Mouse (Mus musculus) A20 (cell line): ENCODE measurements around the gene Axin1.
A peak's percentile ranks its signal among the peaks of the same experiment; 100 is the strongest.

Experiments used
- DNase-seq: peaks from one replicate; pipeline ENCODE4 v3.0.0-alpha.2; 2011; ENCODE audit warnings: low read depth, low spot score

Gene Axin1

DNA sequence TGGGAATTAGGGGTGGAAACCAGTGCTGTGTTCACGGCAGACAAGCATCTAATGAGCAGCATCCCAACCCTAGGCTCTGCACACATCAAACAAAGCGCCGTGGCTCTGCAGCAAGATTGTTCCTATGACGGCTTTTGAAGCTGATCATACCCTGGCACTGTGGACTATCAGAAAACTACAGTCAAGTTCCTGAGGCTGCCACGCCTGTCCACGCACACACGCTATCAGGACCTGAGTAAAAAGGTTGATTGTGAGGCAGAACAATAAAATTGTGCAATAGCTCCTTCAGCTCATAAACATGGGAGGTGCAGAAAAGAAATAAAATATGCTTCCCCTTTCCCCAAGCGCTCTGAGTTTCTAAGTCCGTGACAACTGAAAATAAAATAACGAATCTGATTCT lies 99.2 kb downstream of the Axin1 start:
- DNase-seq, result no peak

DNA sequence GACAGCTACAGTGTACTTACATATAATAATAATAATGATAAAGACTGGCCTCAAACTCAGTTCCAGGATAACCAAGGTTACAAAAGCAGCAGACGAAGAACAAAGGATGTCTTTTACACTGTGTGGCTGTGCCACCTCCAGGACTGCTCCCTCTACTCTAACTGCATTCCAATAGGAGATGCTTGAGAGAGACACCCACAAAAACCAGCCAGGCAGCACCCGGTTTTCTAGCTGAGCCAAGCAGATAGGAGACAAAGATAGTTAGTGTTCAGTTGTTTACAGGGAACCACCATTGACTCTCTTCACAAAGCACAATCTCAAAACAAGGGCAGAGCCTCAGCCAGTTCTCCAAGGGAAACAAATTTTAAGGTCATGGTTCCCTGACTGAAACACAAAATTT lies 101.1 kb downstream of the Axin1 start:
- no peak for DNase-seq

DNA sequence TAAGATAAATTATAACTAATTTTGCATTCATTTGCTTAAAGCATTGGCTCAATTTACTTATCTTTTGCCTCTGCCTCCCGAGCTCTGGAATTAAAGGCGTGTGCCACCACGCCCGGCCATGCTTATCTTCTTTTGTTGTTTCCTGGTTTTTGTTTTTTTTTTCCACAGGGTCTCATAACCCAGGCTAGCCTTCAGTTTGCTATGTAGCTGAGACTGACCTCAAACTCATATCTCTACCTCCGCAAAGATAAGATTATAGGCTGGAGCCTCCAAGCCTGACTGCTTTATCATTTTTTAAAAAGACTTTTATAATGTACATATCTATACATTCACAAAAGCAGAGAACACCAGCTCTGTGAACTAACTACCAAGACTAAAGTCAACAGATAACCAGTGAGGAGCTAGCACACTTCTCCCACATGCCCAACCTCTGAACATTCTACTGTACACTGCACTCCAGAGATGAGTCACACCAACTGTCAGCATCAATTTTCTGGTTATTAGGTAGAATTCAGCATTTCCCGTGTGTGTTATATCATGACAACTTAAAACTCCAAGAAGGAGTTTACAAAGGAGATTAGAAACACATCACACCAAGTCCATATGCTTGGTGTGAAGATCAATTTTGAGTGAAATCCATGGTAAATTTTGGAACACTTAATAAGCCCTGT lies 101.8 kb downstream of the Axin1 start:
- no peak for DNase-seq

DNA sequence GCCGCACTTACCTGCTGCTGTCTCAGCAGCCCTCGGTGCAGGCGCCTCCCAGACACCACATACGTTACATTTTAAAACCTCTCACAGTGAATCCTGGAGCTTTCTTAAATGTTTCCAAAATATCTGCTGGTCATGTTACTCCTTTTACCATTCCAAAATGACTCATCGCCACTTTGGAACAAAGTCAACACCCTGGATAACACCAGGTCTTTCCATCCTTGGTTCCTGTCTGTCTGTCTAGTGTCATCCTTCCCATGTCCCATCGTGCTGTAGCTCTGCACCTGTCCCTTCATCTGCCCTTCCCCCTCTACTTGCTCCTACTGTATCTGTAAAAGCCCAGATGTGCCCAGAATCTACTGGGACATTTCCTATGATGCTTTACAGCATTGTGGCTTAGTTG lies 102.5 kb downstream of the Axin1 start:
- no peak for DNase-seq

DNA sequence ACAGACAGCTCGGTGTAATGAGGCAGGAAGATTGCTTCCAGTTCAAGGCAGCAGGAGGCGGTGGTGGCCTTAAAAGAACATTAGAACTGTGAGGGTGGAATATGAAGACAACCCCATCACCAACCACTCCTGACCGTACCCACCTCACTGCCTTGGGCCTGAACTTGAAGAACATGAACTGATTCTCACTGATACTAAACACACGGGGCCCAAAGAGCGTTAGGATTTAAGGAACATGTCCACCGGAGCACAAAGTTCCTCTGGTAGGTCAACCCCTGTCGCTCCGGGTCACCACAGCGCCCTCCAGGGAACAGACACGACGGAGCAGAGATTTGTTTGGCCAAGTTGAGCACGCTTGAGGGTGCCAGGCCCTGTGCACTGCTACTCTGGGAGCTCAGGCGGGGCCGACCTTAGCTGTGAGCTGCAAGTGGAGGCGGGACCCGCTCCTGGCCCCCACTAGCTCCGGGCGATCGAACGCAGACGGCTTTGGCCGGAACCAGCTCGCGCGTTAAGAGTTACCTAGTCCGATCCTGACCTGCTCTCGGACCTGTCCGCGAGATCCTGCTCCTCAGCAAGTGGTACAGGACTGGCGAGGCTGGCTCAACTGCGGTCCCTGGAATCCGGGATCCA lies 105.1 kb downstream of the Axin1 start:
- peak; percentile 92 for DNase-seq

DNA sequence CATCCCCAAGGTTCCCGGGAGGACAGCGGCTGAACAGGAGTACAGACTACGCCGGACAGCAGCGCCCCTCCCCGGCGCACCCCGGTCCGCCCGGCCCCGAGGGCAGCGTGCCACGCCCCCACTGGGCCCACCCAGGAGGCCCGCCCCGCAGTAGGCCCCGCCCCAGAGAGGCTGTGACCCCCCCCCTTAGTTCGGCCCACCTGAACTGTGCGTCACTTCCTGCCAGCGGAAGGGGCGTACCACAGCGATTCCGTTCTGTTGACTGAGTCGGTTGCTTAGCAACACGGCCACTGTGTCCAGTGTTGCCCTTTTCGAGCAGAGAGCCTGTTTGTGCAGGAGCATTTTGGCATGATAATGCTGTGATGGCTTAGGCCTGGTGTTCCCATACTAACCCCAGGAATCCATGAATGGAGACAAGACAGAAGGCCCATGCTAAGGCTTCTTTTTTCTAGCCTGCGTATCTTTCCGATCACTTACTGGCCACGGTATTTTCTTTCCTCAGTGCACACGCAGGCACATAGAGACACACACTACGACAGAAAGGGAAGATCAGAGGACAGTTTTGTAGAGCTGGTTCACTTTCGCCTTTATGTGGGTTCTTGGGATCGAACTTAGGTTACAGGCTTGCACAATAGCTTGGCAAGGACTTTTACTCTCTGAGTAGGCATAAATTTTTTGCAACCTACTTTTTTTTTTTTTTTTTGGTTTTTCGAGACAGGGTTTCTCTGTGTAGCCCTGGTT lies 105.8 kb downstream of the Axin1 start, which contains the start of gene Fam234a:
Gene Fam234a, minus strand, starts transcription at position 142 of the 741 bp plus-strand sequence.
- peak; percentile 95 for DNase-seq
